Mouse (Mus musculus) testis, adult 2 months (tissue): Measurements from ENCODE around the gene 1700001P01Rik.

Experiments
- CTCF ChIP-seq: fragments of 200-500 bp; IDR thresholded peaks from 2 replicates; pipeline ENCODE4 v1.5.1; 2012; ENCODE audit warnings: low read depth, mild to moderate bottlenecking, inconsistent platforms, low read length, moderate library complexity; ENCODE audit not compliant: control insufficient read depth, insufficient read depth, insufficient replicate concordance
- POLR2A ChIP-seq: fragments of 200-500 bp; IDR thresholded peaks from 2 replicates; pipeline ENCODE4 v1.6.1; 2012; ENCODE audit warnings: low read depth, mild to moderate bottlenecking, inconsistent platforms, low read length, moderate library complexity; ENCODE audit not compliant: control insufficient read depth

- TF ChIP-seq POLR2A, result no peak
- no peak for TF ChIP-seq CTCF
These were observed 30.2 kb upstream of the 1700001P01Rik start for GRCm38 (mm10) chr11:97805662-97806612.
